Mouse (Mus musculus) forelimb bud, embryonic 11.5 days (tissue): ENCODE results near the gene Suco.

Experiments used
- DNase-seq: peaks from one replicate; pipeline ENCODE4 v3.0.0-alpha.2; 2012; ENCODE audit warnings: low read depth, low spot score

Gene Suco

GRCm38 (mm10) chr1:161876553-161877447 is at the start of gene Suco:
TSS of gene Suco (minus strand) at chr1:161876682.
- peak; percentile 99 for DNase-seq

- DNase-seq: no peak
Observed at GRCm38 (mm10) chr1:161925281-161925805, 48.9 kb upstream of the Suco start.

- DNase-seq: no peak
Observed at GRCm38 (mm10) chr1:161924321-161924720, 47.8 kb upstream of the Suco start.

- DNase-seq: no peak
Observed at GRCm38 (mm10) chr1:161921928-161922327, 45.4 kb upstream of the Suco start.

GRCm38 (mm10) chr1:161920475-161921454 is 44.3 kb upstream of the Suco start:
- no peak for DNase-seq

GRCm38 (mm10) chr1:161919594-161919993 is 43.1 kb upstream of the Suco start:
- DNase-seq: no peak

- DNase-seq: no peak
Observed at GRCm38 (mm10) chr1:161918682-161919372, 42.3 kb upstream of the Suco start.

- no peak for DNase-seq
Observed at GRCm38 (mm10) chr1:161917940-161918484, 41.5 kb upstream of the Suco start.

GRCm38 (mm10) chr1:161916036-161916435 is 39.6 kb upstream of the Suco start:
- no peak for DNase-seq

- DNase-seq: no peak
Observed at GRCm38 (mm10) chr1:161913648-161913984, 37.1 kb upstream of the Suco start.

- DNase-seq: no peak
Observed at GRCm38 (mm10) chr1:161912940-161913647, 36.6 kb upstream of the Suco start.

- DNase-seq: no peak
Observed at GRCm38 (mm10) chr1:161909074-161909473, 32.6 kb upstream of the Suco start.

- DNase-seq: peak; percentile 7
Observed at GRCm38 (mm10) chr1:161907795-161908457, 31.4 kb upstream of the Suco start.

GRCm38 (mm10) chr1:161907111-161907510 is 30.6 kb upstream of the Suco start:
- no peak for DNase-seq

- DNase-seq: no peak
Observed at GRCm38 (mm10) chr1:161902692-161903452, 26.4 kb upstream of the Suco start.

- DNase-seq: no peak
Observed at GRCm38 (mm10) chr1:161900129-161900528, 23.6 kb upstream of the Suco start.

- DNase-seq: no peak
Observed at GRCm38 (mm10) chr1:161897235-161897634, 20.8 kb upstream of the Suco start.

GRCm38 (mm10) chr1:161896130-161896529 is 19.6 kb upstream of the Suco start:
- DNase-seq: no peak

- no peak for DNase-seq
Observed at GRCm38 (mm10) chr1:161895014-161895413, 18.5 kb upstream of the Suco start.
